Mouse (Mus musculus) C2C12 (cell line): ENCODE measurements around the gene Slc25a51. TPM values are rescaled to one million over a fixed set of nuclear protein-coding genes. Genes with fewer than 3 reads are reported as not detected.
"Not testable (repeated sequence)": the region's sequence is repeated elsewhere in the genome, so short reads cannot be mapped to it uniquely, and the experiment has no call there.

ENCODE experiments used
- H3K27me3 ChIP-seq: one replicate; pipeline ENCODE4 v1.6.1; 2011; ENCODE audit not compliant: control insufficient read depth, insufficient read depth, insufficient read length
- H3K36me3 ChIP-seq: one replicate; pipeline ENCODE4 v1.6.1; 2011; ENCODE audit not compliant: control insufficient read depth, insufficient read depth
- H3K4me3 ChIP-seq: one replicate; pipeline ENCODE4 v1.5.1; 2011; ENCODE audit warnings: mild to moderate bottlenecking, control low read depth; ENCODE audit not compliant: poor library complexity, insufficient read depth, severe bottlenecking
- H3K79me2 ChIP-seq: one replicate; pipeline ENCODE4 v1.6.1; 2011; ENCODE audit not compliant: control insufficient read depth, insufficient read depth
- H3K79me3 ChIP-seq: one replicate; pipeline ENCODE4 v1.6.1; 2011; ENCODE audit warnings: low read depth, control low read depth
- H3ac ChIP-seq: one replicate; pipeline ENCODE3; 2011; ENCODE audit warnings: low read depth; ENCODE audit not compliant: control insufficient read depth, insufficient read length
- CEBPB ChIP-seq: IDR thresholded peaks from one replicate; pipeline ENCODE4 v1.6.1; 2011; ENCODE audit warnings: low read depth, mild to moderate bottlenecking, control low read depth, moderate library complexity
- CTCF ChIP-seq: IDR thresholded peaks from one replicate; pipeline ENCODE4 v1.5.1; 2011; ENCODE audit not compliant: control insufficient read depth, insufficient read depth, insufficient read length
- FOSL1 ChIP-seq: IDR thresholded peaks from one replicate; pipeline ENCODE4 v1.8.0; 2011; ENCODE audit warnings: mild to moderate bottlenecking, low read length; ENCODE audit not compliant: poor library complexity, insufficient read depth, severe bottlenecking
- MAX ChIP-seq: IDR thresholded peaks from one replicate; pipeline ENCODE4 v1.6.1; 2011; ENCODE audit warnings: mild to moderate bottlenecking, control low read depth
- MYOD1 ChIP-seq: IDR thresholded peaks from one replicate; pipeline ENCODE4 v1.6.1; 2011; ENCODE audit warnings: low read depth; ENCODE audit not compliant: control insufficient read depth, insufficient read length
- MYOG ChIP-seq: IDR thresholded peaks from one replicate; pipeline ENCODE4 v1.6.1; 2011; ENCODE audit not compliant: control insufficient read depth, insufficient read length; ENCODE audit errors: extremely low read depth
- USF1 ChIP-seq: IDR thresholded peaks from one replicate; pipeline ENCODE4 v1.6.1; 2011; ENCODE audit warnings: low read depth, mild to moderate bottlenecking, control low read depth, moderate library complexity
- polyA plus RNA-seq: library from polyadenylated mRNA; unstranded; fragments of >200 nt; fragmentation: generic; extraction: Trizol; gene quantifications from one replicate; pipeline ENCODE4 v1.2.1, GENCODE M21; 2012; ENCODE audit warnings: missing spikeins

Slc25a51 gene
- polyA plus RNA-seq, 1 experiment: 42.4 TPM

GRCm38 (mm10) chr4:45392994-45393393 lies 15.6 kb downstream of the Slc25a51 start:
- no peak overlapping the region for H3ac ChIP-seq
- H3K79me2 ChIP-seq: no peaks in the 10 kb centered on the region
- H3K4me3 ChIP-seq: no peak overlapping the region
- no peaks in the 10 kb centered on the region for H3K27me3 ChIP-seq
- H3K79me3 ChIP-seq: peaks cover 2% of the 10 kb centered on the region
- TF ChIP-seq MAX: no peak
- TF ChIP-seq MYOG: no peak
- TF ChIP-seq FOSL1: no peak
- TF ChIP-seq CTCF: no peak
- no peaks in the 10 kb centered on the region for H3K36me3 ChIP-seq

- H3K79me2 ChIP-seq: no peaks in the 10 kb centered on the region
- no peaks in the 10 kb centered on the region for H3K36me3 ChIP-seq
- no peaks in the 10 kb centered on the region for H3K27me3 ChIP-seq
- no peak overlapping the region for H3K4me3 ChIP-seq
- no peak overlapping the region for H3ac ChIP-seq
- TF ChIP-seq FOSL1: no peak
- no peak for TF ChIP-seq CTCF
- no peak for TF ChIP-seq MAX
- no peak for TF ChIP-seq USF1
- no peak for TF ChIP-seq MYOD1
- no peak for TF ChIP-seq MYOG
- no peak for TF ChIP-seq CEBPB
- peaks cover 2% of the 10 kb centered on the region for H3K79me3 ChIP-seq
These were observed 16.0 kb downstream of the Slc25a51 start for GRCm38 (mm10) chr4:45392572-45392971.

GRCm38 (mm10) chr4:45392099-45392498 lies 16.5 kb downstream of the Slc25a51 start:
- peaks cover 2% of the 10 kb centered on the region for H3K79me3 ChIP-seq
- H3K27me3 ChIP-seq: no peaks in the 10 kb centered on the region
- H3K36me3 ChIP-seq: no peaks in the 10 kb centered on the region
- no peaks in the 10 kb centered on the region for H3K79me2 ChIP-seq
- TF ChIP-seq USF1 (no peak), CTCF (no peak), MAX (no peak)
- H3ac ChIP-seq: no peak overlapping the region
- H3K4me3 ChIP-seq: no peak overlapping the region

- not testable (repeated sequence) for H3K36me3 ChIP-seq, H3K79me3 ChIP-seq, H3K79me2 ChIP-seq, H3K27me3 ChIP-seq, H3ac ChIP-seq, H3K4me3 ChIP-seq
These were observed 21.3 kb downstream of the Slc25a51 start for GRCm38 (mm10) chr4:45387296-45387695.

- H3K79me2 ChIP-seq, H3K36me3 ChIP-seq, H3K79me3 ChIP-seq: not testable (repeated sequence)
These were observed 26.4 kb downstream of the Slc25a51 start for GRCm38 (mm10) chr4:45382133-45382532.

GRCm38 (mm10) chr4:45380903-45381580 lies 27.5 kb downstream of the Slc25a51 start:
- H3ac ChIP-seq, H3K4me3 ChIP-seq, H3K79me2 ChIP-seq, H3K79me3 ChIP-seq, H3K27me3 ChIP-seq: not testable (repeated sequence)
- H3K36me3 ChIP-seq: peaks cover 14% of the 10 kb centered on the region

More at GRCm38 (mm10) chr4:45382133-45382532, 26.4 kb downstream of the Slc25a51 start:
- not testable (repeated sequence) for H3K4me3 ChIP-seq, H3ac ChIP-seq, H3K27me3 ChIP-seq

GRCm38 (mm10) chr4:45376573-45376972 lies 32.0 kb downstream of the Slc25a51 start:
- Histone ChIP-seq H3K79me2 (no peaks in the 10 kb centered on the region), H3K79me3 (no peaks in the 10 kb centered on the region)
- TF ChIP-seq CEBPB (no peak), MYOG (no peak), MAX (no peak), CTCF (no peak), MYOD1 (no peak), USF1 (no peak)

More at GRCm38 (mm10) chr4:45376573-45376972, 32.0 kb downstream of the Slc25a51 start:
- H3K36me3 ChIP-seq: peaks cover 49% of the 10 kb centered on the region
- H3K4me3 ChIP-seq: no peak overlapping the region
- no peak overlapping the region for H3ac ChIP-seq
- H3K27me3 ChIP-seq: no peaks in the 10 kb centered on the region
